Mouse (Mus musculus): ENCODE measurements around the gene Cdc26. TPM values are rescaled to one million over a fixed set of nuclear protein-coding genes. Genes with fewer than 3 reads are reported as not detected.
A peak's percentile ranks its signal among the peaks of the same experiment; 100 is the strongest.

The Cdc26 gene
- polyA plus RNA-seq, 1 experiment: 31.7 TPM

DNA sequence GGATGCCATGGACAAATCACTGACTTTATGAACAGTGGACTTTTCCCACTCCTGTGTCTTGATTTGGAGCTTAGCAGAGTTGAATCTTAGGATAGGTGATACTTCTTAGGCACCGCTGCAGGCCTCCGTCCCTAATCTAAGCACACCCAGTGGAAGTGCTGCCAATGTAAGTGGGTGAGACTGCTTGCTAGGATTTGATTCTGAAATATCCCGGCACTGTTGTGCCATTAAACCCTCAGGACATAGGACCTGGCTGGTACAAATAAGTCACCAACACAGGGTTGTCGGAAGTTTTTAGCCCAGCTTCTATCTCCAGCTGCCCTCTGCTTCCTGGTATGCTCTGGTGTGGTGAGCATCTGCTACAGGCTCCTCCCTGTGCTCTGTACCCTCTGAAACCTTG lies 17.4 kb upstream of the Cdc26 start:
- no peak overlapping the region for H3K27ac ChIP-seq (ENCODE audit: insufficient read depth, low read depth, low read length)
- peaks cover 8% of the 10 kb centered on the region for H3K36me3 ChIP-seq (ENCODE audit: control insufficient read depth, insufficient read depth, low read length)
- no peak for DNase-seq
- H3K27me3 ChIP-seq (replicated peaks; ENCODE audit: control insufficient read depth, insufficient read depth, low read length): no peaks in the 10 kb centered on the region
- TF ChIP-seq CTCF (conservative IDR thresholded peaks at IDR 0.05; ENCODE audit: insufficient read depth, insufficient read length, low read depth, low read length) (no peak), POLR2A (IDR thresholded peaks at IDR 0.05; ENCODE audit: low read depth, low read length) (no peak)
- H3K4me1 ChIP-seq (ENCODE audit: control insufficient read depth, insufficient read depth, low read length): no peaks in the 10 kb centered on the region; the same call in 1 of the 2 replicates
- 85% methylated on average over 4 of the region's 4 CpGs for WGBS
- H3K4me3 ChIP-seq (ENCODE audit: insufficient read depth, low read depth, low read length): no peak overlapping the region

DNA sequence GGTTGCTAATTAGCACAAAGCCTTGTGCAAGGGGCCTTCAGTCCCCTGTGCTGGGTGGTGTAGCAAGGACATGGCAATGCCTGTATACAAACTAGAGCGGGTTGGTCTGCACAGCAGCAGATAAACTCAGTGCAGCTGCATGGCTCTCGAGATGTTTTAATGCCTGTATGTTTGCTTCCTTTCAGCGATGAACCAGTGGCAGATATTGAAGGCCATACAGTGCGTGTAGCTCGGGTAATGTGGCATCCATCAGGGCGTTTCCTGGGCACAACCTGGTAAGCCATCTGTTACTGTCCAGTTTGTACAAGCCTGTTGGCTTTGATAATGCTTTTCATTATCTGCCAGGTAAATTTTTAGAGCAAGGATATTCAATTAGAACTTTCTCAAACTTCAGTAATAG lies 10.6 kb upstream of the Cdc26 start:
- Histone ChIP-seq H3K4me1 (ENCODE audit: control insufficient read depth, insufficient read depth, low read length) (no peaks in the 10 kb centered on the region), H3K27ac (ENCODE audit: insufficient read depth, low read depth, low read length) (no peak overlapping the region), H3K27me3 (replicated peaks; ENCODE audit: control insufficient read depth, insufficient read depth, low read length) (no peaks in the 10 kb centered on the region), H3K4me3 (ENCODE audit: insufficient read depth, low read depth, low read length) (no peak overlapping the region), H3K36me3 (ENCODE audit: control insufficient read depth, insufficient read depth, low read length) (peaks cover 21% of the 10 kb centered on the region)
- no peak for TF ChIP-seq CTCF (conservative IDR thresholded peaks at IDR 0.05; ENCODE audit: insufficient read depth, insufficient read length, low read depth, low read length)
- no peak for TF ChIP-seq POLR2A (IDR thresholded peaks at IDR 0.05; ENCODE audit: low read depth, low read length)
- no peak for DNase-seq
- 97% methylated on average over 6 of the region's 6 CpGs for WGBS

DNA sequence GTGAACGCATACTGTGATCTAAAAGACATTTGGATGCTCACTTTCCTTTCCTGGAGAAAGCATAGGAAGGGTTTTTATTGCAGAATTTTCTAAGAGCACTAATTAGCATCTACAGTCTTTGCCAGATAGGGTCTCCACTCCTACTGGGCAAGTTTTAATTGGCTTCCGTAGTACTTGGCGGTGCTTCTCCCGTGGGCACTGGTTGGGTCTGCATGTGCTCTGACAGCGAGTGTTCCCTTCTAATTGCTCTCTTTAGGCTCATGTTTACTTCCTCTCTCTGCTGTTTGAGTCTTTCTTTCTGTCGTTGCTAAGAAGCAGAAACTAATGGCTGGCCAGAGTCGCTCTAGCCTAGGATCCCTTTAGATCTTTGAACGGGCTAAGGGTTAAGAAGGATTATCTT lies 10.0 kb upstream of the Cdc26 start:
- WGBS: 92% methylated on average over 8 of the region's 8 CpGs
- TF ChIP-seq CTCF (conservative IDR thresholded peaks at IDR 0.05; ENCODE audit: insufficient read depth, insufficient read length, low read depth, low read length) (no peak), POLR2A (IDR thresholded peaks at IDR 0.05; ENCODE audit: low read depth, low read length) (no peak)
- Histone ChIP-seq H3K4me3 (ENCODE audit: insufficient read depth, low read depth, low read length) (no peak overlapping the region), H3K27me3 (replicated peaks; ENCODE audit: control insufficient read depth, insufficient read depth, low read length) (no peaks in the 10 kb centered on the region), H3K36me3 (ENCODE audit: control insufficient read depth, insufficient read depth, low read length) (peaks cover 19% of the 10 kb centered on the region), H3K4me1 (ENCODE audit: control insufficient read depth, insufficient read depth, low read length) (no peaks in the 10 kb centered on the region), H3K27ac (ENCODE audit: insufficient read depth, low read depth, low read length) (no peak overlapping the region)
- DNase-seq: no peak

DNA sequence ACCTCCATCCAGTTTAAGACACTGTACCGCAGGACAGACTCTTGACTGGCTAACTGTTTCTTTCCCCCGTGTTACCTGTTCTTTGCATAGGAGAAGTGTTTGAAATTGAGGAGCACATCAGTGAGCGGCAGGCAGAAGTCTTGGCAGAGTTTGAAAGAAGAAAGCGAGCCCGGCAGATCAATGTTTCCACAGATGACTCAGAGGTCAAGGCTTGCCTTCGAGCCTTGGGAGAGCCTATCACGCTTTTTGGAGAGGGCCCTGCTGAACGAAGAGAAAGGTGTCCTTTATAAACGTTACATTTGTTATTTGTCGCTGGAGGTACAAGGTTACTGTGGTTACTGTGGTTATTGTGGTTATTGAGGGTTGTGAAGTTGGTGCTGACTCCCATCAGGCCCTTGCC lies 3.2 kb upstream of the Cdc26 start:
- DNase-seq: no peak
- Histone ChIP-seq H3K36me3 (ENCODE audit: control insufficient read depth, insufficient read depth, low read length) (peaks cover 12% of the 10 kb centered on the region), H3K4me3 (ENCODE audit: insufficient read depth, low read depth, low read length) (no peak overlapping the region), H3K4me1 (ENCODE audit: control insufficient read depth, insufficient read depth, low read length) (peaks cover 3% of the 10 kb centered on the region; the same call in 1 of the 2 replicates), H3K27ac (ENCODE audit: insufficient read depth, low read depth, low read length) (no peak overlapping the region), H3K27me3 (replicated peaks; ENCODE audit: control insufficient read depth, insufficient read depth, low read length) (no peaks in the 10 kb centered on the region)
- WGBS: 92% methylated on average over 10 of the region's 10 CpGs
- TF ChIP-seq CTCF (conservative IDR thresholded peaks at IDR 0.05; ENCODE audit: insufficient read depth, insufficient read length, low read depth, low read length) (no peak), POLR2A (IDR thresholded peaks at IDR 0.05; ENCODE audit: low read depth, low read length) (no peak)

DNA sequence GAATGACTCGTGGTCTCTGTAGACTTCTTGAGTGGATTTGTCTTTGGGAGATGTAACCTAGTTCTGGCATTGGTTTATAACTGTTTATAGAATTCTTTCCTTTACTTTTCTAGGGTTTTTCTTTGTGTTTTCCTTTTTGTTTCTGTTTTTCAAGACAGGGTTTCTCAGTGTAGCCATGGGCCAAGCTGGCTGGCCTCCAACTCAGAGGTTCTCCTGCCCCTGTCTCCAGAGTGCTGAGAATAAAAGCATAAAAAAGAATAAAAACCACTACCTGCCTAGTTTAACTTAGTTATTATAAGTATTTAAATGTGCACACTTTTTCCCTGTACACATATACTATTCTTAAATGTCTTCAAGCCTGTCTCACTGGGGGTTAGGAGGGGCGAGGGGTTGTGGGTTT lies 1.9 kb upstream of the Cdc26 start:
- Histone ChIP-seq H3K4me1 (ENCODE audit: control insufficient read depth, insufficient read depth, low read length) (peaks cover 3% of the 10 kb centered on the region; the same call in 1 of the 2 replicates), H3K36me3 (ENCODE audit: control insufficient read depth, insufficient read depth, low read length) (peaks cover 8% of the 10 kb centered on the region), H3K27me3 (replicated peaks; ENCODE audit: control insufficient read depth, insufficient read depth, low read length) (no peaks in the 10 kb centered on the region), H3K4me3 (ENCODE audit: insufficient read depth, low read depth, low read length) (no peak overlapping the region), H3K27ac (ENCODE audit: insufficient read depth, low read depth, low read length) (no peak overlapping the region)
- 82% methylated on average over 2 of the region's 2 CpGs for WGBS
- TF ChIP-seq POLR2A (IDR thresholded peaks at IDR 0.05; ENCODE audit: low read depth, low read length) (no peak), CTCF (conservative IDR thresholded peaks at IDR 0.05; ENCODE audit: insufficient read depth, insufficient read length, low read depth, low read length) (no peak)
- no peak for DNase-seq

DNA sequence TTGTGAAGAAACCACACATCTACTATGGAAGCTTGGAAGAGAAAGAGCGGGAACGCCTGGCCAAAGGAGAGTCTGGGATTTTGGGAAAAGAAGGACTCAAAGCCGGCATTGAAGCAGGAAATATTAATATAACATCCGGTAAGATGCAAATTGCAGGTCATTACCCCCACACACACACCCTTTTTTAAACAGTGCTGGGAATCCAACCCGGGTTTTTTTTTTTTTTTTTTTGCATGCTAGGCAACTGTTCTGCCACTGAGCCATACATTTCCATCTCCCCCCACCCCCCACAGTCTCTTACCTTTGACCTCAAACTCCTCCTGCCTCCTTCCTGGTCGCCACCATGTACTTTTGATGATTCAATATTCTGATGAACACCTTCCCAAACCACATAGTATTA lies 1.2 kb upstream of the Cdc26 start:
- TF ChIP-seq CTCF (conservative IDR thresholded peaks at IDR 0.05; ENCODE audit: insufficient read depth, insufficient read length, low read depth, low read length) (no peak), POLR2A (IDR thresholded peaks at IDR 0.05; ENCODE audit: low read depth, low read length) (no peak)
- WGBS: 14% methylated on average over 6 of the region's 6 CpGs
- Histone ChIP-seq H3K36me3 (ENCODE audit: control insufficient read depth, insufficient read depth, low read length) (peaks cover 3% of the 10 kb centered on the region; the same call in 1 of the 2 replicates), H3K4me3 (ENCODE audit: insufficient read depth, low read depth, low read length) (no peak overlapping the region; the same call in 1 of the 2 replicates), H3K4me1 (ENCODE audit: control insufficient read depth, insufficient read depth, low read length) (peaks cover 3% of the 10 kb centered on the region; the same call in 1 of the 2 replicates), H3K27me3 (replicated peaks; ENCODE audit: control insufficient read depth, insufficient read depth, low read length) (no peaks in the 10 kb centered on the region), H3K27ac (ENCODE audit: insufficient read depth, low read depth, low read length) (no peak overlapping the region)
- no peak for DNase-seq

DNA sequence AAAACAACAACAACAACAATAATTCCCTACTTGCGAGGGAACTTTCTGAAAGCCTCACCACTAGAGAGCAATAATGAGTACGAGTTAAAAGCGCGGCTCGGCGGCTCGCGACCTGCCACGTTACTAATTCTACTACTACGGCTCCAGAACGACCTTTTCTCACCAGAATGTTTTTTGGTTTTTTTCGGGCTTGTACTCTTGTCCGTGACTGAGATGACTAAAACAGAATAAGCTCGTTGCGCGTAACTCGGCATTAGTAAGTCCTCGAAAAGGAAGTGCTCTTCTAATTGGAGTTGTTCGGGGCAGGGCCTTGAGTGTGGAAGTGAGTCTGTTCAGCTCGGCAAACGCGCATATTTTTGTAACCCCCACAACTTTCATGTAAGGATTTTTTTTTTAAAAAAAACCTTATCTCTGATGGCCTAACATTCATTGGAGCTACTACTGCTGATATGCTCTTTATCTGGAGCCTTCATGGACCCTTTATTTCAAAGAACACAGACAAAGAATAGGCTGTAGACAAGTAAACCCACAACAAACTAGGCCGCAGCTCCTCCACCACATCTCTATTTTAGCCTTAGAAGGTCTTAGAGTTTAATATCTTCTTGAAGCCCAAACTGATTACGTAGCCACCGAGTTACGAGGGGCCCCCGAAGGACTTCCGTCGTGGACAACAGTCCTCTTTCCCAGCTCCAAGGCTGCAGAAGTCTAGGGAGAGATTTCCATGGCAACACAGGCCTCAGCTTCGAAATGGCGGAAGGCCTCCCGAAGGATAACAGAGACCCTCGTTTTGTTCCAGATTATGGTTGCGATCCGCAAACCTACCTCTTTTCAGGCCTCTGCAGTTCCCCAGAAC lies 486 bp downstream of the Cdc26 start:
- no peak for TF ChIP-seq POLR2A (IDR thresholded peaks at IDR 0.05; ENCODE audit: low read depth, low read length)
- TF ChIP-seq CTCF (conservative IDR thresholded peaks at IDR 0.05; ENCODE audit: insufficient read depth, insufficient read length, low read depth, low read length): peak; percentile 56
- no peaks in the 10 kb centered on the region for H3K27me3 ChIP-seq (replicated peaks; ENCODE audit: control insufficient read depth, insufficient read depth, low read length)
- WGBS: under 1% methylated on average over 35 of the region's 35 CpGs
- DNase-seq: peak; percentile 82
- peaks cover 3% of the 10 kb centered on the region; the same call in 1 of the 2 replicates for H3K4me1 ChIP-seq (ENCODE audit: control insufficient read depth, insufficient read depth, low read length)
- H3K36me3 ChIP-seq (ENCODE audit: control insufficient read depth, insufficient read depth, low read length): no peaks in the 10 kb centered on the region
- peak overlapping the region; percentile 80 for H3K27ac ChIP-seq (ENCODE audit: insufficient read depth, low read depth, low read length)
- H3K4me3 ChIP-seq (ENCODE audit: insufficient read depth, low read depth, low read length): peak overlapping the region; percentile 65

Data from kidney, adult 2 months (tissue).